8 mouse cellular contexts compared by ENCODE assay signal in genomic region chr16:17132906-17133200, GRCm38 (mm10). TPM values are rescaled to one million over a fixed set of nuclear protein-coding genes. Genes with fewer than 3 reads are reported as not detected.
DNase-seq lines count a peak whose midpoint lies in the region; ATAC-seq and TF ChIP-seq lines count a peak whose summit lies in the region.

No protein-coding gene starts in this region.

- H3K9ac ChIP-seq in lung, embryonic 15.5 days = peak overlapping the region; percentile 52
- H3K9ac ChIP-seq in embryonic facial prominence, embryonic 11.5 days (replicated peaks; ENCODE audit: low read length) = peak overlapping the region; percentile 77
- H3K9ac ChIP-seq in intestine, postnatal 0 days (ENCODE audit: low read depth, low read length) = no peak overlapping the region
- 0 out of 2 replicates have a peak overlapping the region, but pooled peaks have one; percentile 37 for H3K9ac ChIP-seq in neural tube, embryonic 14.5 days (replicated peaks; ENCODE audit: low read depth, low read length)

- DNase-seq in lung, postnatal 36 days = no peak
- peak; percentile 25 for DNase-seq in embryonic facial prominence, embryonic 11.5 days (ENCODE audit: low spot score)
- no peak for DNase-seq in thymus, postnatal 4 days
- no peak for DNase-seq in left cerebral cortex, adult 11 months (ENCODE audit: low spot score)
- DNase-seq in T-cell, adult 2 months (ENCODE audit: low spot score) = no peak

- no peaks in the 10 kb centered on the region for H3K27me3 ChIP-seq in lung, embryonic 15.5 days
- H3K27me3 ChIP-seq in embryonic facial prominence, embryonic 11.5 days (ENCODE audit: control insufficient read depth, insufficient read depth, low read length) = no peaks in the 10 kb centered on the region
- H3K27me3 ChIP-seq in intestine, postnatal 0 days (replicated peaks; ENCODE audit: control insufficient read depth, insufficient read depth, low read length) = no peaks in the 10 kb centered on the region
- no peaks in the 10 kb centered on the region for H3K27me3 ChIP-seq in neural tube, embryonic 14.5 days (ENCODE audit: control insufficient read depth, insufficient read depth, low read length)

- peak overlapping the region; percentile 98 for H3K4me2 ChIP-seq in lung, embryonic 15.5 days
- peak overlapping the region; percentile 79 for H3K4me2 ChIP-seq in embryonic facial prominence, embryonic 11.5 days (ENCODE audit: low read depth, low read length)
- peak overlapping the region; percentile 99 for H3K4me2 ChIP-seq in intestine, postnatal 0 days (replicated peaks; ENCODE audit: low read depth)
- peak overlapping the region; percentile 96 for H3K4me2 ChIP-seq in neural tube, embryonic 14.5 days (ENCODE audit: low read depth, low read length)

- no peaks in the 10 kb centered on the region for H3K36me3 ChIP-seq in lung, embryonic 15.5 days
- H3K36me3 ChIP-seq in embryonic facial prominence, embryonic 11.5 days (replicated peaks; ENCODE audit: control insufficient read depth, insufficient read depth, low read depth, low read length) = no peaks in the 10 kb centered on the region
- no peaks in the 10 kb centered on the region for H3K36me3 ChIP-seq in intestine, postnatal 0 days (ENCODE audit: control insufficient read depth, insufficient read depth)
- H3K36me3 ChIP-seq in neural tube, embryonic 14.5 days (ENCODE audit: control insufficient read depth, insufficient read depth, low read length) = no peaks in the 10 kb centered on the region

- H3K4me3 ChIP-seq in lung, embryonic 15.5 days = peak overlapping the region; percentile 76
- peak overlapping the region; percentile 72 for H3K4me3 ChIP-seq in embryonic facial prominence, embryonic 11.5 days (ENCODE audit: low read depth, low read length)
- H3K4me3 ChIP-seq in intestine, postnatal 0 days (ENCODE audit: low read depth, low read length) = peak overlapping the region; percentile 76
- peak overlapping the region; percentile 72 for H3K4me3 ChIP-seq in neural tube, embryonic 14.5 days (ENCODE audit: low read depth, low read length)

- no peak for TF ChIP-seq CTCF in intestine, postnatal 0 days (IDR thresholded peaks at IDR 0.05; ENCODE audit: low read depth)

- 23% methylated on average over 7 of the region's 7 CpGs for WGBS in lung, embryonic 15.5 days
- WGBS in embryonic facial prominence, embryonic 11.5 days = 46% methylated on average over 7 of the region's 7 CpGs
- 18% methylated on average over 7 of the region's 7 CpGs for WGBS in intestine, postnatal 0 days
- WGBS in neural tube, embryonic 14.5 days = 42% methylated on average over 7 of the region's 7 CpGs

- H3K4me1 ChIP-seq in lung, embryonic 15.5 days = peaks cover 20% of the 10 kb centered on the region
- H3K4me1 ChIP-seq in embryonic facial prominence, embryonic 11.5 days (ENCODE audit: control insufficient read depth, insufficient read depth, low read length) = peaks cover 3% of the 10 kb centered on the region; the same call in 1 of the 2 replicates
- peaks cover 7% of the 10 kb centered on the region; the same call in 1 of the 2 replicates for H3K4me1 ChIP-seq in intestine, postnatal 0 days (replicated peaks; ENCODE audit: control insufficient read depth, insufficient read depth, low read length)
- H3K4me1 ChIP-seq in neural tube, embryonic 14.5 days (ENCODE audit: control insufficient read depth, insufficient read depth, low read length) = peaks cover 12% of the 10 kb centered on the region; the same call in 1 of the 2 replicates

- H3K9me3 ChIP-seq in lung, embryonic 15.5 days = no peaks in the 10 kb centered on the region
- no peaks in the 10 kb centered on the region for H3K9me3 ChIP-seq in embryonic facial prominence, embryonic 11.5 days (replicated peaks; ENCODE audit: control insufficient read depth, low read length)
- H3K9me3 ChIP-seq in intestine, postnatal 0 days (ENCODE audit: control insufficient read depth) = no peaks in the 10 kb centered on the region
- no peaks in the 10 kb centered on the region for H3K9me3 ChIP-seq in neural tube, embryonic 14.5 days (ENCODE audit: control insufficient read depth, low read length)

- no peak overlapping the region for H3K27ac ChIP-seq in lung, embryonic 15.5 days
- no peak overlapping the region; the same call in 1 of the 2 replicates for H3K27ac ChIP-seq in embryonic facial prominence, embryonic 11.5 days (replicated peaks; ENCODE audit: low read depth, low read length)
- H3K27ac ChIP-seq in intestine, postnatal 0 days (ENCODE audit: low read depth, low read length) = no peak overlapping the region
- H3K27ac ChIP-seq in neural tube, embryonic 14.5 days (ENCODE audit: low read depth, low read length) = no peak overlapping the region

- ATAC-seq in lung, embryonic 15.5 days (ENCODE audit: borderline replicate concordance, extremely low read depth, low FRiP score, low TSS enrichment) = no peak
- no peak for ATAC-seq in embryonic facial prominence, embryonic 11.5 days (replicated peaks; ENCODE audit: insufficient number of reproducible peaks, low FRiP score, low TSS enrichment, low read depth)
- no peak for ATAC-seq in intestine, postnatal 0 days
- ATAC-seq in neural tube, embryonic 14.5 days (ENCODE audit: low read depth) = no peak; the same call in 1 of the 2 replicates

RNA-seq across cellular contexts. Expression of gene Sdf2l1, which starts 0.7 kb away (rescaled TPM):
- polyA plus RNA-seq in lung, embryonic 15.5 days (2015; fragmentation: Nextera tagmentation; extraction: Ambion mirVana) = 105 and 112 TPM in 2 replicates
- 57.2 and 65.8 TPM in 2 replicates for polyA plus RNA-seq in embryonic facial prominence, embryonic 11.5 days (2014; fragmentation: Nextera tagmentation; extraction: Ambion mirVana)
- 67.9 and 70.3 TPM in 2 replicates for polyA plus RNA-seq in intestine, postnatal 0 days (2015; fragmentation: Nextera tagmentation; extraction: Ambion mirVana)
- 15.9 and 20.8 TPM in 2 replicates for polyA plus RNA-seq in neural tube, embryonic 14.5 days (2014; fragmentation: Nextera tagmentation; extraction: Ambion mirVana)

RNA-seq across cellular contexts. Expression of gene 2610318N02Rik, which starts 7.9 kb away (rescaled TPM):
- 31.7 and 38.4 TPM in 2 replicates for polyA plus RNA-seq in lung, embryonic 15.5 days (2015; fragmentation: Nextera tagmentation; extraction: Ambion mirVana)
- polyA plus RNA-seq in embryonic facial prominence, embryonic 11.5 days (2014; fragmentation: Nextera tagmentation; extraction: Ambion mirVana) = 107 and 108 TPM in 2 replicates
- 7.1 and 7.9 TPM in 2 replicates for polyA plus RNA-seq in intestine, postnatal 0 days (2015; fragmentation: Nextera tagmentation; extraction: Ambion mirVana)
- polyA plus RNA-seq in neural tube, embryonic 14.5 days (2014; fragmentation: Nextera tagmentation; extraction: Ambion mirVana) = 9.3 and 12.1 TPM in 2 replicates

RNA-seq across cellular contexts. Expression of gene Ydjc, which starts 11.6 kb away (rescaled TPM):
- 6.4 TPM in 2 replicates for polyA plus RNA-seq in lung, embryonic 15.5 days (2015; fragmentation: Nextera tagmentation; extraction: Ambion mirVana)
- polyA plus RNA-seq in embryonic facial prominence, embryonic 11.5 days (2014; fragmentation: Nextera tagmentation; extraction: Ambion mirVana) = 6.2 and 8.8 TPM in 2 replicates
- 24.6 and 28.8 TPM in 2 replicates for polyA plus RNA-seq in intestine, postnatal 0 days (2015; fragmentation: Nextera tagmentation; extraction: Ambion mirVana)
- polyA plus RNA-seq in neural tube, embryonic 14.5 days (2014; fragmentation: Nextera tagmentation; extraction: Ambion mirVana) = 44.1 and 51.3 TPM in 2 replicates

RNA-seq across cellular contexts. Expression of gene Ccdc116, which starts 14.2 kb away (rescaled TPM):
- polyA plus RNA-seq in lung, embryonic 15.5 days (2015; fragmentation: Nextera tagmentation; extraction: Ambion mirVana) = 0.31 and 0.48 TPM in 2 replicates
- polyA plus RNA-seq in embryonic facial prominence, embryonic 11.5 days (2014; fragmentation: Nextera tagmentation; extraction: Ambion mirVana) = 0.24 and 0.49 TPM in 2 replicates
- polyA plus RNA-seq in intestine, postnatal 0 days (2015; fragmentation: Nextera tagmentation; extraction: Ambion mirVana) = 1.7 and 2.0 TPM in 2 replicates
- 3.3 TPM in 2 replicates for polyA plus RNA-seq in neural tube, embryonic 14.5 days (2014; fragmentation: Nextera tagmentation; extraction: Ambion mirVana)

RNA-seq across cellular contexts. Expression of gene Ppil2, which starts 21.8 kb away (rescaled TPM):
- polyA plus RNA-seq in lung, embryonic 15.5 days (2015; fragmentation: Nextera tagmentation; extraction: Ambion mirVana) = 127 and 146 TPM in 2 replicates
- 129 and 142 TPM in 2 replicates for polyA plus RNA-seq in embryonic facial prominence, embryonic 11.5 days (2014; fragmentation: Nextera tagmentation; extraction: Ambion mirVana)
- polyA plus RNA-seq in intestine, postnatal 0 days (2015; fragmentation: Nextera tagmentation; extraction: Ambion mirVana) = 71.9 and 78.7 TPM in 2 replicates
- polyA plus RNA-seq in neural tube, embryonic 14.5 days (2014; fragmentation: Nextera tagmentation; extraction: Ambion mirVana) = 131 and 143 TPM in 2 replicates
